Mouse (Mus musculus) adrenal gland, postnatal 36 days (tissue): ENCODE results near the gene Fuz. TPM values are rescaled to one million over a fixed set of nuclear protein-coding genes. Genes with fewer than 3 reads are reported as not detected.
A peak's percentile ranks its signal among the peaks of the same experiment; 100 is the strongest.

Source experiments
- DNase-seq, 2 experiments: peaks; one replicate each; pipeline ENCODE4 v3.0.0; 2021; ENCODE audit warnings: mixed read lengths in 1 of 2
- microRNA-seq: library from miRNA; unstranded; fragments of <30 nt; microRNA quantifications from one replicate; pipeline ENCODE4 v1.2.0, GENCODE M21; 2021
- total RNA-seq, 2 experiments: library from RNA; stranded (reverse); gene quantifications; 2 replicates each; pipeline ENCODE4 v1.2.3; 2021

Fuz gene
- total RNA-seq, 2 experiments from 2014 or later: 24.9 to 25.8 TPM

DNA sequence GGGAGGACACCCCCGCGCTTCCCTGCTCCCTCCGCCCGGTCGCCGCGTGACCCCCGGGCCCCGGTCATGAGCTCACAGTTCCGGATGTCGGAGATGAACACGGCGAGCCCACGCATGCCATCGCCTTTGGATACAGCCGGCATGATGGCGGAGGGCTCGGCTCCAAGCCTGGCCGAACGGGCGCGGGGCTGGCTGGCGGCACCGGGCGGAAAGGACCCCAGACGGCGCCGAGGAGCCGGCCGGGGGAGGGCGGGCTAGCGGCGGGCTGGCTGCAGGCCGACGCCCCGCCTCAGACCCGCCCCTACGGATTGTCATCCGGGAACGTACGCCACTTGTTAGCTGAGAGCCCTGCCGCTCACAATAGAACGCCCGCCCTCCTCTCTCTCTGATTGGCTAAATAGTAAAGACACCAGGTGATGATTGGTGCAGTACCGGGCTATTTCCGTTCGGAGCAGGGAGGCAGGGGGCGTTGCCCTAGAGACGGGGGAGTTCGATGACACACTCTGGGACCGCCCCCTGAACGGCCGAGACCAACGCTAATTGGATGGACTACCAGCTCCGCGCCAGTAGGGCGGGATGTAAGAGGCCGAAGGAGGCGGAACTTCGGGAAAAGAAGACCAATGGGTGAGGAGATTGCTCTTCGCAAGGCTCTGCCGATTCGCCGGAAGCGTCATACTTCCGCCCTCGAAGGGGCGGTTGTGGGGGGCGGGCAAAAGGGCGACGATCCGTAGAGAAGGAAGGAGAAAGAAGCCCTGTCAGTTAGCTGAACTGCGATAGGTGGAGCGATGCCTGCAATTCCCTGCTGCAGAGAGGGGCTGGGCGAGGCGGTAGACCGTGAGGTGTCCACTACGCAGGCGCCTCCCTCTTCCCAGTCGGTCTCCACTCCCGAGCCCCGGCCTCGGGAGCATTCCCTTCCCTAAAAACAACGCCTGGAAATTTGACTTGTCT, 33.6 kb downstream of the Fuz start, which contains the start of gene Ap2a1:
TSS of gene Ap2a1 (minus strand) at position 293 of the 948 bp plus-strand sequence.
- DNase-seq: peak; percentile 99

DNA sequence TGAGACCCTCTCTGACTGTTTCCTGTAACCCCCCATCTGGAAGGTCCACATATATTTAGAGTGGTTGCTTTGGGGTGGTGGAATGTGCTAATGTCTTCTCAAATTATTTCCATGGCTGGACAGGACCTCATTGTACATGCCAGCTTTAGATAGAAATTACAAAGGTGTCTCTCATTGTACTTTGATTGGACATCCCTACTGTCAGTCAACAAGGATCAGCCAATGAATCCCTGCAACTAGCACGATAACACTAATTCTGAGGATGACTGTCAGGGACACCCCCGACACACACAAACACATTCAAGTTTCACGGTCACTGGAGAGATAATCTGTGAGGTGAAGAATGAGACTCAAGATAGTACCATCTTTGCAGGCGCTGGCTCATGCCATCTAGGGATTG, 42.8 kb downstream of the Fuz start:
- DNase-seq: no peak

DNA sequence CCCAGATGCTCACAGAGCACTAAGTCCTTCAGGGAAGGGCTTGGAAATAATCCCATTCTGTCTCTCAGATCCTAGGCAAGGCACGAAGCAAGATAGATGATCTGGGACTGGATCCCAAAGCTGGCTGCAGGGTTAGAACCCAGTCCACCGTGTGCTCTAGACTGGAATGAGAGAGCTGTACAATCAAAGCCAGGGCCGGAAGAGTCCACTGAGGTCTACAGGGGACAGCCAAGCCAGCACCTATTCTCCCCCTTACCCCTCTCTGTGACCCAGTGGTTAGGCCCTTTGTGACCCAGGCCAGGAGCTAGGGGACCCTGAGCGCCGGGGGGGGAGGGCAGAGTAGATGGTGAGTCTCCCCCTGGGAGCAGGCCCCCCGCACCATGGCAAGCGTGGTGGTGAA, 47.0 kb downstream of the Fuz start, which contains the start of gene Tsks:
TSS of gene Tsks (plus strand) at position 301 of the 400 bp plus-strand sequence.
- DNase-seq: no peak

DNA sequence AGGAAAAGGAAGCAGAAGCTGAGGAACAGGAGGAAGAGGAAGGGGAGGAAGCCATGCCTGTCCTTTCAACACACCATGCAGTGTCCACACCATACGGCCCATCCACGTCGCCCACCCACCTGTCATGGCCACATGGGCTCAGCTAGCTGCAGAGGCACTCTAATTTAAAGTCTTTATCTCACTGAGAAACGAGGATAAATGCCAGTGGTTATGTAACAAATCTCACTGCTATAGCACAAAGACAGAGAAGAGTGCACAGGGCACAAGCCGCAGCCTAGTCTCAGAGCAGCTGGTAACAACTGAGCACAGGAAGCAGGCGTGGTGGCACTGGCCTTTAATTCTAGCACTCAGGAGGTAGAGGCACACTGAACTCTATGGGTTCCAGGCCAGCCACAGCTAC, 54.0 kb downstream of the Fuz start:
- DNase-seq: no peak

DNA sequence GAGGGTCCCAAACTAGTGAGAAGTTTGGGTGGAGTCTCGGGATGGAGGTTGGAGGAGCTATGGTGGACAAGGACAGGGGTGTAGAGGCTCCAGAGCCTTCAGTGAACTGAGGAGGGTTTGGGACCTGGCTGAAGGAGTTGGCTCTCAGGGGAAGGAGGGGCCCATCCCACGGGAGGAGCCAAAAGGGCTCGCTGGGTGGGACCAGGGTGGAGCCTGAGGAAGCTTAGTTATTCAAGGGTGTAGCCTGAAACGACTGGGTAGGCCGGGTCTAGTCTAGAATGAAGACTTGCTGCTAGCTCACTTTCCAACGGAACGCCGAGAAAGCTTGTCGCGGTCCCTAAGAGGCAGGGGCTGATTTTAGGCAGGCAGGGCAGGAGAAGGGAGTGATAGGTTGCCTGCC, 56.1 kb downstream of the Fuz start:
- peak; percentile 90 for DNase-seq

Small RNA genes lying within 50 kb of the gene (microRNA-seq; reads per million reads assigned to microRNA genes)
- gene Mir707: not detected

Other genes starting within 250 kb of the Fuz start
- gene Myh14, start 225.2 kb upstream of the Fuz start, total RNA-seq: 1 to 10 TPM; 3.0 to 4.9 TPM
- gene Izumo2, start 187.3 kb upstream of the Fuz start, total RNA-seq: not detected
- gene Vrk3, start 147.7 kb upstream of the Fuz start, total RNA-seq: 10 to 100 TPM; 47.5 to 50.6 TPM
- under 1 TPM; 0.49 to 0.70 TPM for gene Zfp473, start 145.0 kb upstream of the Fuz start, total RNA-seq
- 10 to 100 TPM; 40.9 to 42.5 TPM for gene Nup62, start 80.0 kb upstream of the Fuz start, total RNA-seq
- 1 to 10 TPM; 2.0 to 2.6 TPM for gene Il4i1, start 79.7 kb upstream of the Fuz start, total RNA-seq
- gene Atf5, start 79.4 kb upstream of the Fuz start, total RNA-seq: 100 to 1,000 TPM; 135 to 151 TPM
- gene Akt1s1, start 47.1 kb upstream of the Fuz start, total RNA-seq: 100 to 1,000 TPM; 108 to 118 TPM
- gene Tbc1d17, start 47.0 kb upstream of the Fuz start, total RNA-seq: 10 to 100 TPM; 54.1 to 73.4 TPM
- gene Pnkp, start 38.9 kb upstream of the Fuz start, total RNA-seq: 10 to 100 TPM; 41.7 to 50.6 TPM
- gene Ptov1, start 26.3 kb upstream of the Fuz start, total RNA-seq: 100 to 1,000 TPM; 215 to 274 TPM
- gene Med25, start 3.4 kb upstream of the Fuz start, total RNA-seq: 10 to 100 TPM; 86.1 to 97.1 TPM
- 100 to 1,000 TPM in 1 of 2 experiments, 10 to 100 TPM in 1; 95.0 to 106 TPM for gene Ap2a1, start 33.4 kb downstream of the Fuz start, total RNA-seq
- not detected for gene Tsks, start 47.1 kb downstream of the Fuz start, total RNA-seq
- 10 to 100 TPM in 1 of 2 experiments, 1 to 10 TPM in 1; 8.6 to 10.7 TPM for gene Cpt1c, start 78.8 kb downstream of the Fuz start, total RNA-seq
- gene Prmt1, start 90.5 kb downstream of the Fuz start, total RNA-seq: 100 to 1,000 TPM; 236 to 262 TPM
- gene Irf3, start 101.6 kb downstream of the Fuz start, total RNA-seq: 100 to 1,000 TPM in 1 of 2 experiments, 10 to 100 TPM in 1; 90.4 to 123 TPM
- gene Bcl2l12, start 102.6 kb downstream of the Fuz start, total RNA-seq: 10 to 100 TPM; 16.5 to 17.4 TPM
- 10 to 100 TPM; 76.9 to 82.6 TPM for gene Scaf1, start 120.3 kb downstream of the Fuz start, total RNA-seq
- 100 to 1,000 TPM in 1 of 2 experiments, 10 to 100 TPM in 1; 98.9 to 101 TPM for gene Rras, start 121.9 kb downstream of the Fuz start, total RNA-seq
- gene Prr12, start 156.8 kb downstream of the Fuz start, total RNA-seq: 10 to 100 TPM; 47.7 to 59.7 TPM
- gene Nosip, start 166.3 kb downstream of the Fuz start, total RNA-seq: 10 to 100 TPM; 50.5 to 65.3 TPM
- 10 to 100 TPM; 18.1 to 20.5 TPM for gene Prrg2, start 166.6 kb downstream of the Fuz start, total RNA-seq
- 10 to 100 TPM; 32.2 to 38.3 TPM for gene Rcn3, start 196.1 kb downstream of the Fuz start, total RNA-seq
- 100 to 1,000 TPM; 116 to 138 TPM for gene Fcgrt, start 207.8 kb downstream of the Fuz start, total RNA-seq
- 1,000 to 10,000 TPM; 1,231 to 1,372 TPM for gene Rps11, start 228.4 kb downstream of the Fuz start, total RNA-seq
- 1,000 to 10,000 TPM; 1,621 to 1,757 TPM for gene Rpl13a, start 232.7 kb downstream of the Fuz start, total RNA-seq
- gene Gm45713, start 240.2 kb downstream of the Fuz start, total RNA-seq: not detected
- 10 to 100 TPM; 15.3 to 25.5 TPM for gene Flt3l, start 240.4 kb downstream of the Fuz start, total RNA-seq